Mouse (Mus musculus) cerebellum, adult 18-20 months (tissue): ENCODE results near the gene Rusc1.
"Not testable (repeated sequence)": the region's sequence is repeated elsewhere in the genome, so short reads cannot be mapped to it uniquely, and the experiment has no call there.

Source experiments
- DNase-seq, 2 experiments: peaks; one replicate each; pipeline ENCODE4 v3.0.0; 2021

The Rusc1 gene

GRCm38 (mm10) chr3:89091811-89092508, 1.2 kb downstream of the Rusc1 start:
- peak; percentile 40 to 45 for DNase-seq

GRCm38 (mm10) chr3:89090694-89091655, 2.1 kb downstream of the Rusc1 start:
- peak; percentile 85 to 91 for DNase-seq

- DNase-seq, result peak; percentile 85 to 93
Observed at GRCm38 (mm10) chr3:89089882-89090591, 3.1 kb downstream of the Rusc1 start.

DNA sequence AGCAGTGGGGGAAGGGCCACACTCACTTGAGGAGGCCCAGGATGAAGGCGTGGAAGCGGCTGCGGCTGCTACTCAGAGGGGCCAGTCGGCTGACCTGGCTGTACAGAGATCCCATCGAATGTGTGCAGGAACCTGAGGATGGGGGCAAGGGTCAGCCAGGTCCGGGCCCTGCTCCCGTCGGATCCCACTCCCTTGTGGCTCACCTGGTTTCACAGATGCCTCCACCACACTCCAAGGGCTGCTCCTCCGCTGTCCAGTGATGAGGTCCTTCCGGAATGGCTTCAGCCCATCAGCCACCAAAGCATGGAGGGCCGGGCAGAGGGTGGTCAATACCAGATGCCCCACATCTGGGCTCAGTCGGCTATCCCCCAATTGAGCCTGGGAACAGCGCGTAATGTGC, 4.1 kb downstream of the Rusc1 start:
- peak; percentile 8 to 22 for DNase-seq

- peak; percentile 77 to 81 for DNase-seq
Observed at GRCm38 (mm10) chr3:89087338-89088110, 5.6 kb downstream of the Rusc1 start.

- DNase-seq, result no peak
Observed at GRCm38 (mm10) chr3:89084654-89085190, 8.4 kb downstream of the Rusc1 start.

DNA sequence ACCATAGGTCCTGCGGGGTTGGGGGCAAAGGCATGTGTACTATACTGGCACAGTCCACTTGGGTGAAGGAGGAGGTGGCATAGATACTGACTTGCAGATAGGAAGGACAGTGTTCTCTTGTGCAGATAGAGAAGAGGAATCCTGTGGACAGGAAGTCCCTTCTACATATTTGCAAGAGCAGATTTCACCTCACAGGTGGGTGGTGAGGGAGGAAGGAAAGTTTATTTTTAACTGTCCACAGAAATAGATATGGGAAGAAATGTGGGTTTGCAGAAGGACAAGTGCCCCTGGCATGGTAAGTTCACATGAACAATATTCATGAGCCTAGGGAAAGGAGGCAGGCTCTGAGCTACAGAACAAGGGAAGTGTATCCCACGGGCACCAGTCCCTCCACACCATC, 9.0 kb downstream of the Rusc1 start:
- DNase-seq, result no peak

- DNase-seq, result not testable (repeated sequence)
Observed at GRCm38 (mm10) chr3:89082287-89082686, 10.8 kb downstream of the Rusc1 start.

- DNase-seq, result no peak
Observed at GRCm38 (mm10) chr3:89077383-89077782, 15.7 kb downstream of the Rusc1 start.

DNA sequence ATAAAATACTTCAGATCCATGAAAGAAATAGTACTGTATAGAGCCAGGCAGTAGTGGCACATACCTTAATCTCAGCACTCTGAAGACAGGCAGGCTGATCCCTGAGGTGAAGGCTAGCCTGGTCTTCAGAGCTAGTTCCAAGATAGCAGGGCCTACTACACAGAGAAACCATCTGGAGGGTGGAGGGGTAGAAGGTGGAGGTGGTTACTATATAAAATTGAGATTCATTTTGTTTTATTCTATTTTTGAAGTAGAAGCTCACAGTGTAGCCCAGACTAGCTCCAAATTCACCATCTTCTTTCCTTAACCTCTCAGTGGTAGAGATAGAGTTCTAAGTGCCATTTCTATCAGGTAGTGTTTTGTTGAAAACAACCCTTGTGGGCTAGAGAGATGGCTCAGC, 25.8 kb downstream of the Rusc1 start:
- no peak for DNase-seq

- no peak for DNase-seq
Observed at GRCm38 (mm10) chr3:89061696-89062095, 31.4 kb downstream of the Rusc1 start.

- DNase-seq, result peak; percentile 43 to 53
Observed at GRCm38 (mm10) chr3:89058783-89059182, 34.3 kb downstream of the Rusc1 start.

- no peak for DNase-seq
Observed at GRCm38 (mm10) chr3:89058361-89058760, 34.8 kb downstream of the Rusc1 start.

GRCm38 (mm10) chr3:89043359-89043758, 49.8 kb downstream of the Rusc1 start:
- DNase-seq, result no peak
